Mouse (Mus musculus): ENCODE measurements around the gene Eif5a.
A peak's percentile ranks its signal among the peaks of the same experiment; 100 is the strongest.

Gene Eif5a

GRCm38 (mm10) chr11:69876867-69877266, 44.9 kb downstream of the Eif5a start:
- peak; percentile 85 for DNase-seq (ENCODE audit: inconsistent ontology term)

- DNase-seq (ENCODE audit: inconsistent ontology term) = peak; percentile 65
These were observed 45.6 kb downstream of the Eif5a start for GRCm38 (mm10) chr11:69876186-69876585.

GRCm38 (mm10) chr11:69872451-69872850, 49.3 kb downstream of the Eif5a start:
- no peak for DNase-seq (ENCODE audit: inconsistent ontology term)

GRCm38 (mm10) chr11:69871822-69872221, 49.9 kb downstream of the Eif5a start:
- DNase-seq (ENCODE audit: inconsistent ontology term) = no peak

- DNase-seq (ENCODE audit: inconsistent ontology term) = no peak
These were observed 51.3 kb downstream of the Eif5a start for GRCm38 (mm10) chr11:69870289-69871069.

- DNase-seq (ENCODE audit: inconsistent ontology term) = no peak
These were observed 54.4 kb downstream of the Eif5a start for GRCm38 (mm10) chr11:69867335-69867734.
